Mouse (Mus musculus): ENCODE measurements around the gene Adamts1. TPM values are rescaled to one million over a fixed set of nuclear protein-coding genes. Genes with fewer than 3 reads are reported as not detected.

The Adamts1 gene
- polyA plus RNA-seq, 2 experiments from 2014 or later, result not detected

- ATAC-seq, result no peak
Observed at GRCm38 (mm10) chr16:85765167-85765566, 37.7 kb downstream of the Adamts1 start.

GRCm38 (mm10) chr16:85762052-85762665, 40.8 kb downstream of the Adamts1 start:
- no peak for ATAC-seq

- ATAC-seq, result no peak
Observed at GRCm38 (mm10) chr16:85760961-85761580, 41.8 kb downstream of the Adamts1 start.

GRCm38 (mm10) chr16:85756101-85756819, 46.7 kb downstream of the Adamts1 start:
- no peak for ATAC-seq

- no peak for ATAC-seq
Observed at GRCm38 (mm10) chr16:85749335-85749734, 53.6 kb downstream of the Adamts1 start.

- ATAC-seq, result no peak
Observed at GRCm38 (mm10) chr16:85747589-85748360, 55.1 kb downstream of the Adamts1 start.

- no peak for ATAC-seq
Observed at GRCm38 (mm10) chr16:85746386-85746785, 56.5 kb downstream of the Adamts1 start.

Other genes starting within 250 kb of the Adamts1 start
- under 1 TPM in 1 of 2 experiments, not detected in 1; 0.16 TPM for gene Cyyr1, start 249.7 kb downstream of the Adamts1 start, polyA plus RNA-seq (2017; shearing (Covaris generic))
- gene Adamts5, start 98.7 kb upstream of the Adamts1 start, polyA plus RNA-seq (2017; shearing (Covaris generic)), result not detected

Measured in CD4-positive, CD25-positive, alpha-beta regulatory T cell, adult 4 months (primary cell).